Mouse (Mus musculus): ENCODE results near the gene Zfp658. TPM values are rescaled to one million over a fixed set of nuclear protein-coding genes. Genes with fewer than 3 reads are reported as not detected.

Zfp658 gene
- polyA plus RNA-seq, 1 experiment from 2014 or later = 12.5 TPM

DNA sequence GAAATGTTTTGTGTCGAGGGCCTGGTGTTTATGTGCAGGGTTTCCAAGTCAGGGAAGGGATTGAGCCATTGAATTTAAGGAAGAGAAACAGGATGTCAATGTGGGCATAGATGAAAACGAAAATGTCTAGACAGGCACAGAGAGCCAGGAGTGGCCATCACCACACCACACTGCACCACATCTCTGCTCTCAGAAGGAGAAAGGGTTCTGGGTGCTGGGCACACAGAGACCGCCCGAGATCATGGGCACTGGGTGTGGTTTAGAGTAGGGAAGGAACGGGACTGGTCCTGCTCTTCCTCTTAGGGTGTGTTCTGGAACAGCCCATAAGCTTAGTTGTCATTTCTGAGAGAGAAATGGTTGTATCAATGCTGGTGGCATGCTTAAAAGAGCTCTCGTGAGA, 1.2 kb downstream of the Zfp658 start:
- 45% methylated on average over 6 of the region's 6 CpGs for WGBS
- H3K9me3 ChIP-seq (ENCODE audit: control insufficient read depth, low read length) = no peaks in the 10 kb centered on the region

DNA sequence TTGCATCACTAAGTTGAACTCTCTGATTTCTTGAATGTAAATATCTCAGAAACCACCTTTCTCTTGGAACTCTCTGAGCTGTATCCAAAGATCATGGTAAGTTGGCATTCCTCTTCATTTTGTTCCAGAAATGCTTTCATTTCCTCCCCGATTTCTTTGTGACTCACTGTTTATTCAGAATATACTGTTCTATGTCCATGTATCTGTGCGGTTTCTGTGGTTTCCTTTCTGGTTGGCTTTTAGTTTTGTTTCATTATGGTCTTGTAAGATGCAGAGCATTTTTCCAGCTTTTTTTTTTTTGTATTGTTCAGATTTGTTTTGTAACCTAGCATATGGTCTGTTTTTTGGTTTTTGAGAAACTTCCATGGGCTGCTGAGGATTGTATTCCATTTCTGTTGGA, 9.2 kb downstream of the Zfp658 start:
- Histone ChIP-seq H3K27me3 (replicated peaks; ENCODE audit: control insufficient read depth, insufficient read depth, low read length) (no peaks in the 10 kb centered on the region), H3K4me2 (ENCODE audit: low read length) (no peak overlapping the region), H3K4me1 (replicated peaks; ENCODE audit: control insufficient read depth, insufficient read depth, low read length) (no peaks in the 10 kb centered on the region), H3K36me3 (ENCODE audit: control insufficient read depth, insufficient read depth) (peaks cover 63% of the 10 kb centered on the region), H3K4me3 (replicated peaks; ENCODE audit: low read length) (no peak overlapping the region), H3K27ac (ENCODE audit: low read length) (no peak overlapping the region), H3K9me3 (ENCODE audit: control insufficient read depth, low read length) (no peaks in the 10 kb centered on the region), H3K9ac (replicated peaks; ENCODE audit: low read depth, low read length) (no peak overlapping the region)
- WGBS = 96% methylated on average over 2 of the region's 2 CpGs
- ATAC-seq = no peak

More for the DNA sequence above, 1.2 kb downstream of the Zfp658 start:
- H3K4me2 ChIP-seq (ENCODE audit: low read length) = peak overlapping the region; percentile 87
- no peaks in the 10 kb centered on the region for H3K27me3 ChIP-seq (replicated peaks; ENCODE audit: control insufficient read depth, insufficient read depth, low read length)
- no peak overlapping the region for H3K27ac ChIP-seq (ENCODE audit: low read length)
- peak overlapping the region; percentile 91 for H3K4me3 ChIP-seq (replicated peaks; ENCODE audit: low read length)
- peak overlapping the region; percentile 84 for H3K9ac ChIP-seq (replicated peaks; ENCODE audit: low read depth, low read length)
- H3K36me3 ChIP-seq (ENCODE audit: control insufficient read depth, insufficient read depth) = peaks cover 16% of the 10 kb centered on the region
- ATAC-seq = no peak
- H3K4me1 ChIP-seq (replicated peaks; ENCODE audit: control insufficient read depth, insufficient read depth, low read length) = peaks cover 14% of the 10 kb centered on the region

DNA sequence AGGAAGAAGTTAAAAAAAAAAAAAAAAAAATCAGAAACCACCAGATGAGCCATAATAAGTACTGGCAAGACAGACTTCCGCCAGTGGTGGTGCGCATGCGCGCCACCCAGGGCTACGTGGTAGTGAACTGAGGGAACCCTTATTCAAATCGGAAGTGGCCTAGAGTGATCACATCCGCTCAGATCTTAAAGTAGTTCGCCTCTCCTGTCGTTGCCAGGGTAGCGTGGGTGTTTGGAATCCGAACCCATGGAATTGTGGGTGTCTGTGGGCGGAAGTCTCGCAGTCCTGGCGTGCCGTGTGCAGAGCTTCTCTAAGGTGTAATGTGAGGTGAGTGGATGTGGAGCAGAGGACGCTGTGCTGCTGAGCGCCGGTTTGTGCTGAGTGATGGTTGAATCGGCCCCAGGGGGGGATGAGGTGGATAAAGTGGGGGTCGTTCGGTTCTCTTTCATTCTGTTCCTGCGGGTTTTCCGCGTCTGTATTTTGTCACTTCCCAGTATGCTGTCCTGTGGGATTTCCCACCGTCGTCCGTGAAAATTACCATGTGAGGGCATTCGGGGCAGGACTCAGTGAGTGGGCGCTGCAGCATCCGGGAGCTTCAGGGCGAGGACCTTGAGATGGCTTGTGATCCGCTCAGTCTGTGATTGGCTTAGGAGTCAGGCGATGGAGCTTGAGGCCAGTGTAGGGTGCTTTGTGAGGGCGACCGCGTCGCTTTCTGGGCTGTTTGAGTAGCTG, 17.6 kb downstream of the Zfp658 start, which contains the start of gene Zfp719:
Zfp719 (plus strand) TSS at position 171 of the 732 bp plus-strand sequence.
- Histone ChIP-seq H3K27ac (ENCODE audit: low read length) (peak within 1 kb of the TSS; percentile 81), H3K27me3 (replicated peaks; ENCODE audit: control insufficient read depth, insufficient read depth, low read length) (no peaks in the 10 kb centered on the region), H3K4me3 (replicated peaks; ENCODE audit: low read length) (peak within 1 kb of the TSS; percentile 60), H3K9ac (replicated peaks; ENCODE audit: low read depth, low read length) (peak within 1 kb of the TSS; percentile 68), H3K9me3 (ENCODE audit: control insufficient read depth, low read length) (no peaks in the 10 kb centered on the region), H3K36me3 (ENCODE audit: control insufficient read depth, insufficient read depth) (peaks cover 16% of the 10 kb centered on the region), H3K4me2 (ENCODE audit: low read length) (peak within 1 kb of the TSS; percentile 71), H3K4me1 (replicated peaks; ENCODE audit: control insufficient read depth, insufficient read depth, low read length) (peaks cover 21% of the 10 kb centered on the region)
- peak; percentile 99 for ATAC-seq
- under 1% methylated on average over 37 of the region's 37 CpGs for WGBS

DNA sequence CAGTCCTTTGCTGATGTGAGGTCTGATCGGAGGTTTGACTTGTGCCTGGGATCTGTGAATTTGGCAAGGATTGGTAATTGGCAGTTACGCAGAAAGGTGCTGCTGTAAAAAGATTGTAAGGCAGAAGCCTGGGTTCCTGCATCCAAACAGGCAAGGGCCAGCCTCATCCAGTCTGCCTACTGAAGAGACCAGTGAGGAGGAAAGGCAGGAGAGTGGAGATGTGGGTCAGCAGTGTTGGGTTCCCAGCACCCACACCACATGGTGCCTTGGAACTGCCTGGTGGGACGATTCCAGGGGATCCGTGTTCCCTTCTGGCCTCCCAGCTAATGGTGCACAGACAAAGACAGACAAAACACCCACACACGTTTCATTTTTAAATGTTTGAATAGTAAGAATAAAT, 18.5 kb downstream of the Zfp658 start:
- H3K9ac ChIP-seq (replicated peaks; ENCODE audit: low read depth, low read length) = peak overlapping the region; percentile 68

DNA sequence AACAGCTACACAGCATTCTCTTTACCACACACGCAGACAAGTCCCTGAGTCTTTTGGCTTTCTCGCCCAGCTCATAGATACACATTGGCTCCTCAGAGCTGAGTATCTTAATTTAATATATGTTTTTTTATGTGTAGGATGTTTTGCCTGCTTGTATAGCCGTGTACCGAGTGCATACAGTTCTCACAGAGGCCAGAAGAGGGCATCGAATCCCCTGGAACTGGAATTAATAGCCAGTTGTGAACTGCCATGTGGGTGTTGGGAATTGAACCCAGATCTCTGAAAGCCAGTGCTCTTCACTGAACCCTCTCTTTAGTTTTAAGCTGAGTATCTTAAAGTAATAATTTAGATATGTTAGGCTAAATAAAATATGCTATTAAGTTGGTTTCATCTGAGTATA, 22.7 kb downstream of the Zfp658 start:
- H3K4me3 ChIP-seq (replicated peaks; ENCODE audit: low read length) = no peak overlapping the region
- no peak for ATAC-seq
- no peak overlapping the region for H3K4me2 ChIP-seq (ENCODE audit: low read length)
- H3K4me1 ChIP-seq (replicated peaks; ENCODE audit: control insufficient read depth, insufficient read depth, low read length) = peaks cover 21% of the 10 kb centered on the region
- H3K27me3 ChIP-seq (replicated peaks; ENCODE audit: control insufficient read depth, insufficient read depth, low read length) = no peaks in the 10 kb centered on the region
- no peak overlapping the region for H3K9ac ChIP-seq (replicated peaks; ENCODE audit: low read depth, low read length)
- H3K9me3 ChIP-seq (ENCODE audit: control insufficient read depth, low read length) = no peaks in the 10 kb centered on the region
- peaks cover 30% of the 10 kb centered on the region for H3K36me3 ChIP-seq (ENCODE audit: control insufficient read depth, insufficient read depth)
- no peak overlapping the region for H3K27ac ChIP-seq (ENCODE audit: low read length)
- 91% methylated on average over 5 of the region's 5 CpGs for WGBS

More for the DNA sequence above, 18.5 kb downstream of the Zfp658 start:
- Histone ChIP-seq H3K9me3 (ENCODE audit: control insufficient read depth, low read length) (no peaks in the 10 kb centered on the region), H3K36me3 (ENCODE audit: control insufficient read depth, insufficient read depth) (peaks cover 12% of the 10 kb centered on the region), H3K27ac (ENCODE audit: low read length) (no peak overlapping the region), H3K4me3 (replicated peaks; ENCODE audit: low read length) (peak overlapping the region; percentile 60), H3K4me2 (ENCODE audit: low read length) (peak overlapping the region; percentile 71), H3K4me1 (replicated peaks; ENCODE audit: control insufficient read depth, insufficient read depth, low read length) (peaks cover 21% of the 10 kb centered on the region), H3K27me3 (replicated peaks; ENCODE audit: control insufficient read depth, insufficient read depth, low read length) (no peaks in the 10 kb centered on the region)
- ATAC-seq = no peak
- WGBS = 57% methylated on average over 5 of the region's 5 CpGs

DNA sequence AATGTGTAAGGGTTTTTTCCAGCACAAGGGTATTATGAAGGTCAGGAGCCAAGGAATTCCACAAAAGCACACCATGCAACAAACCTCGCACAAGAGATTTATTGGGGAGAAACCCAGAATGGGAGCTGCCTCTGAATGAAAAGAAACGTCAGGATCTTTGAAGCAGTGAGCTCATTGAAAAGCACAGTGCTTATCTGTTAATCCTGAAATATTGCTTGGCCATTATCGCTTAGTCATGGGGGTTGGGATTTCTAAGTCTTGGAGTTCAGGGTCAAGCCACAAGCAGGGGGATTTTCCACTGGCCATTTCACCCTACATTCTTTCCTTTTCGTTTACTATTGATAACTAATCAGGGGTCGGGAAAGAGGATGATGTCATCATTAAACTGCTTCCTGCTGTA, 39.8 kb downstream of the Zfp658 start:
- 15% methylated on average over 5 of the region's 5 CpGs for WGBS

DNA sequence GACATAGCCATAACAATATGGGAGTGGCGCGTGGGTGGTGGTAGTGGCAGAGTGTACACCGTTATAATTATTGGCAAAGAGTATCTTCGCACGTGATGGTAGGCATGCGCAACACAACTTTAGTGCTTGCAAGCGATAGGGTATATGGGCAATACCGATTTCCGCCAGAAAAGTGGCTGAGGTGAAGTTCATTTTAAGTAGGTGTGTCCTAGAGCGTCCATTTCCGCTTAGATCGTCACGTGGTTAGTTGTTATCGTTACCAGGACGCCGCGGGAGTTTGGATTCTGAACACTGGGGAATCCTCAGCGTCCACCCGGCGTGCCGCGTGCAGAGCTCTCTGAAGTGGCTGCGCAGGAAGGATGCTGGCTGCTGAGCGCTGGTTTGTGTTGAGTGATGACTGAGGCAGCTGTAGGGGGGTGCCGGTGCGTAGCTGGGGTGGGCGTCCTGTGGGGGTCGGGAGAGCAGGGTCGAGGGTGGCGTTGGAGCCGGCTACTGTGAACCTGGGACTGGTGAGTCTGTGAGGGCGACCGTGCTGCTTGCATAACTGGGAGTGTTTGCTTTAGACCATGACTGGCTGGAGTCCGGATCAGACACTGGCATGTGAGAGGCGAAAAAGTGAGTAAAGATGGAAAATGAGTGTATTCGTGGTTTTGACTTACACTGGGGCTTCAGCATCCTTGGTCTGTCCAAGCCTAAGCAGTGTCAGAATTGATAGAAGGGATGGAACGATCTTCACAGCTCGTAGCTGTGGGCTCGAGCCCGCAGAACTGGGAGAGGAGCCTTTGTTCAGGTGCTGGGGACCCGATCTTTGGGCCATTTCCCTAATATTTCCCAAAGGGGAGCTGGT, 45.1 kb downstream of the Zfp658 start, which contains the start of gene Zfp819:
Zfp819 (plus strand) TSS at position 274 of the 847 bp plus-strand sequence.
- peak; percentile 96 for ATAC-seq
- WGBS = 16% methylated on average over 41 of the region's 41 CpGs

More for the DNA sequence above, 39.8 kb downstream of the Zfp658 start:
- H3K4me2 ChIP-seq (ENCODE audit: low read length) = no peak overlapping the region
- H3K9me3 ChIP-seq (ENCODE audit: control insufficient read depth, low read length) = no peaks in the 10 kb centered on the region
- no peak overlapping the region for H3K9ac ChIP-seq (replicated peaks; ENCODE audit: low read depth, low read length)
- no peaks in the 10 kb centered on the region for H3K36me3 ChIP-seq (ENCODE audit: control insufficient read depth, insufficient read depth)
- no peak overlapping the region for H3K4me3 ChIP-seq (replicated peaks; ENCODE audit: low read length)
- no peak for ATAC-seq
- H3K27ac ChIP-seq (ENCODE audit: low read length) = no peak overlapping the region
- peaks cover under 1% of the 10 kb centered on the region; the same call in 1 of the 2 replicates for H3K4me1 ChIP-seq (replicated peaks; ENCODE audit: control insufficient read depth, insufficient read depth, low read length)
- no peaks in the 10 kb centered on the region for H3K27me3 ChIP-seq (replicated peaks; ENCODE audit: control insufficient read depth, insufficient read depth, low read length)

DNA sequence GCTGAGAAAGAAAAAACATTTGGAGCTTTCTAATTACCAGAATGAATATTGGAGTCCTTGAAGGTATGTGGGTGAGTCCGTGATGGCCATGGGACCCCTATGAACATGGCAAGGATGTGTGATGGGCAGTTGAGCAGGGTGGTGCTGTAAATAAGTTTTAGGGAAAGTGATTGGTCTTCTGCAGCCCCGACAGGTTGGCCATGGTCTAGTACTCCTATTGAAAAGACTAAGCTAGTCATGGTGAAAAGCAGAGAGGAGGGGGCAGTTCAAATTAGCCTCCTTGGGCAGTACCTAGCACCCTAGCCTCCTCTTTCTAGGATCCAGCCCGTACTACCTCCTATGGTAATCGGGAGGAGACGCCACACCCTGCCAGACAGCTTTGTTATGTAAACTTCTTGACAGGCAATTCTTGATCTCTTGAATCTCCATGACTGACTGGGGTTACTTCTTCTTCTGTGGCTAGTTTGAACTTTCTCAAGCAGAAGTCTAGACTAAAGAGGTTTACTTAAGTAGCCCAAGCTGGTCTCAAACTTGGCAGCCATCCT, 45.8 kb downstream of the Zfp658 start:
- no peak overlapping the region for H3K27ac ChIP-seq (ENCODE audit: low read length)
- no peak overlapping the region for H3K4me2 ChIP-seq (ENCODE audit: low read length)
- no peaks in the 10 kb centered on the region for H3K27me3 ChIP-seq (replicated peaks; ENCODE audit: control insufficient read depth, insufficient read depth, low read length)
- H3K36me3 ChIP-seq (ENCODE audit: control insufficient read depth, insufficient read depth) = no peaks in the 10 kb centered on the region
- peaks cover 6% of the 10 kb centered on the region for H3K4me1 ChIP-seq (replicated peaks; ENCODE audit: control insufficient read depth, insufficient read depth, low read length)
- no peak overlapping the region for H3K9ac ChIP-seq (replicated peaks; ENCODE audit: low read depth, low read length)
- ATAC-seq = no peak
- H3K9me3 ChIP-seq (ENCODE audit: control insufficient read depth, low read length) = no peaks in the 10 kb centered on the region
- WGBS = 56% methylated on average over 5 of the region's 5 CpGs
- H3K4me3 ChIP-seq (replicated peaks; ENCODE audit: low read length) = no peak overlapping the region

More for the DNA sequence above, 45.1 kb downstream of the Zfp658 start, which contains the start of gene Zfp819:
- no peaks in the 10 kb centered on the region for H3K27me3 ChIP-seq (replicated peaks; ENCODE audit: control insufficient read depth, insufficient read depth, low read length)
- H3K27ac ChIP-seq (ENCODE audit: low read length) = no peak within 1 kb of the TSS
- H3K4me2 ChIP-seq (ENCODE audit: low read length) = peak within 1 kb of the TSS; percentile 74
- H3K36me3 ChIP-seq (ENCODE audit: control insufficient read depth, insufficient read depth) = no peaks in the 10 kb centered on the region
- H3K9me3 ChIP-seq (ENCODE audit: control insufficient read depth, low read length) = no peaks in the 10 kb centered on the region
- H3K4me3 ChIP-seq (replicated peaks; ENCODE audit: low read length) = peak within 1 kb of the TSS; percentile 42
- H3K4me1 ChIP-seq (replicated peaks; ENCODE audit: control insufficient read depth, insufficient read depth, low read length) = peaks cover 6% of the 10 kb centered on the region
- H3K9ac ChIP-seq (replicated peaks; ENCODE audit: low read depth, low read length) = peak within 1 kb of the TSS; percentile 49

DNA sequence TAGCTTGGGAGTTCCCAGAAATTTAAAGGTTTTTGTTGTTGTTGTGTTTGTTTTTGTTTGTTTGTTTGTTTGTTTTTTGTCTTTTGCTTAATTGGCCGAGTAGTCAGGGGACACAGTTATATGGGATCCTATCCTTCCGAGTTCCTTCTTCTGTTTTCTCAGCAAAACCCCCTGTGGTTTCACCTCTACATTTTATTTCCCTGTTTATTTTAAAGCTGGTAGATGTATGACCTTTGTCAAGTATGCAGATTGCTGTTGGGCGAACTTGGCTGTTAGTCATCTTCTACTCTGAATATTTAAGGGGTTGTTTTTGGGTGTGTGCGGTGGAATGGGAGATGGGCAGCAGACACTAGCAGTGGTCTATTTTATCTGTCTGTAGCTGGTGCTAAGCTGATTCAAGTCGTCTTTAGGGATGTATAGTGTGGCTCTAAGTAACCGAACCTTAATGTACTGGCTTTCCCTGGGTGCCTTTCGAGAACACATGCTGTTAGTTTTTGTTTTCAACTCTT, 46.3 kb downstream of the Zfp658 start:
- no peak for ATAC-seq
- H3K9ac ChIP-seq (replicated peaks; ENCODE audit: low read depth, low read length) = no peak overlapping the region
- no peak overlapping the region for H3K4me3 ChIP-seq (replicated peaks; ENCODE audit: low read length)
- WGBS = 84% methylated on average over 7 of the region's 7 CpGs
- peaks cover 6% of the 10 kb centered on the region for H3K4me1 ChIP-seq (replicated peaks; ENCODE audit: control insufficient read depth, insufficient read depth, low read length)
- no peak overlapping the region for H3K4me2 ChIP-seq (ENCODE audit: low read length)
- no peaks in the 10 kb centered on the region for H3K9me3 ChIP-seq (ENCODE audit: control insufficient read depth, low read length)
- no peaks in the 10 kb centered on the region for H3K27me3 ChIP-seq (replicated peaks; ENCODE audit: control insufficient read depth, insufficient read depth, low read length)
- no peaks in the 10 kb centered on the region for H3K36me3 ChIP-seq (ENCODE audit: control insufficient read depth, insufficient read depth)
- H3K27ac ChIP-seq (ENCODE audit: low read length) = no peak overlapping the region
